Mouse (Mus musculus) MEL (cell line): ENCODE measurements around the gene Treml2. TPM values are rescaled to one million over a fixed set of nuclear protein-coding genes. Genes with fewer than 3 reads are reported as not detected.

Experiments used
- DNase-seq: peaks from one replicate; pipeline ENCODE4 v3.0.0; 2011; ENCODE audit warnings: low read depth, low spot score
- H3K27ac ChIP-seq: 2 replicates; pipeline ENCODE4 v1.5.1; 2012; ENCODE audit warnings: low read depth, mild to moderate bottlenecking, control low read depth, low read length, moderate library complexity; ENCODE audit not compliant: control insufficient read depth
- H3K27me3 ChIP-seq, 2 experiments: fragments of 150-350 bp in 1 of 2; sonication (generic) in 1 of 2; 2 replicates each; pipeline ENCODE4 v1.6.1; 2012; ENCODE audit warnings: low read length in 2 of 2, mild to moderate bottlenecking in 2 of 2, improper control_type of control experiment in 1 of 2, moderate library complexity in 1 of 2; ENCODE audit not compliant: insufficient read depth in 2 of 2, control insufficient read depth in 1 of 2
- H3K36me3 ChIP-seq, 2 experiments: 2 replicates each; pipeline ENCODE4 v1.6.1; 2012 to 2014; ENCODE audit warnings: low read length in 2 of 2, improper control_type of control experiment in 1 of 2, inconsistent platforms in 1 of 2, mild to moderate bottlenecking in 1 of 2; ENCODE audit not compliant: insufficient read depth in 2 of 2, control insufficient read depth in 1 of 2
- H3K4me1 ChIP-seq, 2 experiments: fragments of 150-350 bp in 1 of 2; sonication (generic) in 1 of 2; 2 replicates each; pipeline ENCODE4 v1.6.1; 2012; ENCODE audit warnings: low read length in 2 of 2, improper control_type of control experiment in 1 of 2, mild to moderate bottlenecking in 1 of 2; ENCODE audit not compliant: insufficient read depth in 2 of 2, control insufficient read depth in 1 of 2
- H3K4me3 ChIP-seq, 2 experiments: fragments of 150-350 bp in 1 of 2; sonication (generic) in 1 of 2; 2 replicates each; pipeline ENCODE4 v1.5.1; 2012; ENCODE audit warnings: low read depth in 2 of 2, low read length in 2 of 2, mild to moderate bottlenecking in 2 of 2, moderate library complexity in 2 of 2, control low read depth in 1 of 2, improper control_type of control experiment in 1 of 2; ENCODE audit not compliant: control insufficient read depth in 1 of 2, insufficient read depth in 1 of 2
- H3K79me2 ChIP-seq: 2 replicates; pipeline ENCODE4 v1.6.1; 2012; ENCODE audit warnings: mild to moderate bottlenecking, low read length, moderate library complexity; ENCODE audit not compliant: control insufficient read depth, poor library complexity, insufficient read depth
- H3K9ac ChIP-seq: 2 replicates; pipeline ENCODE4 v1.6.1; 2012; ENCODE audit warnings: low read depth, mild to moderate bottlenecking, control low read depth, low read length, moderate library complexity; ENCODE audit not compliant: control insufficient read depth, poor library complexity, severe bottlenecking
- H3K9me3 ChIP-seq: fragments of 150-350 bp; sonication (generic); replicated peaks from 2 replicates; pipeline ENCODE4 v1.6.1; 2012; ENCODE audit warnings: mild to moderate bottlenecking, low read length, improper control_type of control experiment, moderate library complexity; ENCODE audit not compliant: insufficient read depth
- BHLHE40 ChIP-seq: IDR thresholded peaks from 2 replicates; pipeline ENCODE4 v1.6.1; 2012; ENCODE audit warnings: low read depth, mild to moderate bottlenecking, inconsistent platforms, low read length, improper control_type of control experiment, borderline replicate concordance
- CHD1 ChIP-seq: IDR thresholded peaks from 2 replicates; pipeline ENCODE4 v1.6.1; 2012; ENCODE audit warnings: low read depth, mild to moderate bottlenecking, inconsistent platforms, low read length, improper control_type of control experiment
- CHD2 ChIP-seq: IDR thresholded peaks from 2 replicates; pipeline ENCODE4 v1.6.1; 2011; ENCODE audit warnings: low read length, improper control_type of control experiment
- CTCF ChIP-seq, 3 experiments: IDR thresholded peaks in 2 of 3; conservative IDR thresholded peaks in 1 of 3; 2 replicates each; pipeline ENCODE4 v1.5.1; 2011 to 2012; ENCODE audit warnings: low read length in 3 of 3, low read depth in 2 of 3, mild to moderate bottlenecking in 2 of 3, improper control_type of control experiment in 1 of 3, inconsistent platforms in 1 of 3, mixed read lengths in 1 of 3, moderate library complexity in 1 of 3; ENCODE audit not compliant: control insufficient read depth in 1 of 3, insufficient read depth in 1 of 3, poor library complexity in 1 of 3, severe bottlenecking in 1 of 3
- ELF1 ChIP-seq: IDR thresholded peaks from 2 replicates; pipeline ENCODE4 v1.6.1; 2014; ENCODE audit warnings: low read depth, mild to moderate bottlenecking, inconsistent platforms, low read length, improper control_type of control experiment, moderate library complexity
- EP300 ChIP-seq, 2 experiments: IDR thresholded peaks; 2 replicates each; pipeline ENCODE4 v1.6.1; 2011; ENCODE audit warnings: improper control_type of control experiment in 2 of 2, low read length in 2 of 2, low read depth in 1 of 2, mild to moderate bottlenecking in 1 of 2
- ETS1 ChIP-seq: IDR thresholded peaks from 2 replicates; pipeline ENCODE4 v1.6.1; 2012; ENCODE audit warnings: low read depth, mild to moderate bottlenecking, inconsistent platforms, low read length, improper control_type of control experiment, moderate library complexity
- GATA1 ChIP-seq: IDR thresholded peaks from 2 replicates; pipeline ENCODE4 v1.6.1; 2011; ENCODE audit warnings: low read depth, low read length, improper control_type of control experiment
- HCFC1 ChIP-seq: IDR thresholded peaks from 2 replicates; pipeline ENCODE4 v1.6.1; 2012; ENCODE audit warnings: low read depth, mild to moderate bottlenecking, inconsistent platforms, low read length, improper control_type of control experiment, moderate library complexity
- KAT2A ChIP-seq: conservative IDR thresholded peaks from 2 replicates; pipeline ENCODE4 v1.6.1; 2012; ENCODE audit warnings: low read depth, low read length, improper control_type of control experiment, inconsistent platforms
- MAFK ChIP-seq: IDR thresholded peaks from 2 replicates; pipeline ENCODE4 v1.6.1; 2011; ENCODE audit warnings: low read depth, mild to moderate bottlenecking, low read length, improper control_type of control experiment, borderline replicate concordance
- MAX ChIP-seq: IDR thresholded peaks from 2 replicates; pipeline ENCODE4 v1.6.1; 2011; ENCODE audit warnings: low read length, improper control_type of control experiment
- MEF2A ChIP-seq: IDR thresholded peaks from 2 replicates; pipeline ENCODE4 v1.6.1; 2014; ENCODE audit warnings: low read depth, mild to moderate bottlenecking, inconsistent platforms, low read length, improper control_type of control experiment; ENCODE audit not compliant: poor library complexity, insufficient replicate concordance, severe bottlenecking; ENCODE audit errors: extremely low read depth
- MXI1 ChIP-seq: IDR thresholded peaks from 2 replicates; pipeline ENCODE4 v1.6.1; 2011; ENCODE audit warnings: mild to moderate bottlenecking, low read depth, low read length, improper control_type of control experiment
- MYB ChIP-seq: IDR thresholded peaks from 2 replicates; pipeline ENCODE4 v1.6.1; 2011; ENCODE audit warnings: mild to moderate bottlenecking, low read depth, low read length, improper control_type of control experiment
- MYC ChIP-seq: IDR thresholded peaks from 2 replicates; pipeline ENCODE4 v1.6.1; 2011; ENCODE audit warnings: low read depth, mild to moderate bottlenecking, low read length, improper control_type of control experiment, moderate library complexity
- NELFE ChIP-seq: IDR thresholded peaks from 2 replicates; pipeline ENCODE4 v1.6.1; 2011; ENCODE audit warnings: low read depth, low read length, improper control_type of control experiment
- NRF1 ChIP-seq: IDR thresholded peaks from 2 replicates; pipeline ENCODE4 v1.6.1; 2014; ENCODE audit warnings: low read depth, mild to moderate bottlenecking, inconsistent platforms, low read length, improper control_type of control experiment, moderate library complexity; ENCODE audit not compliant: poor library complexity, insufficient read depth, severe bottlenecking
- POLR2AphosphoS2 ChIP-seq: IDR thresholded peaks from 2 replicates; pipeline ENCODE4 v1.6.1; 2011; ENCODE audit warnings: low read length, improper control_type of control experiment
- POLR2AphosphoS5 ChIP-seq: IDR thresholded peaks from 2 replicates; pipeline ENCODE4 v1.6.1; 2012; ENCODE audit warnings: low read depth, borderline replicate concordance, mild to moderate bottlenecking, inconsistent platforms, low read length, moderate library complexity, mixed read lengths
- RAD21 ChIP-seq: IDR thresholded peaks from 2 replicates; pipeline ENCODE4 v1.6.1; 2011; ENCODE audit warnings: mild to moderate bottlenecking, low read depth, low read length, improper control_type of control experiment
- RCOR1 ChIP-seq: IDR thresholded peaks from 2 replicates; pipeline ENCODE4 v1.6.1; 2012; ENCODE audit warnings: low read depth, mild to moderate bottlenecking, inconsistent platforms, low read length, improper control_type of control experiment
- SIN3A ChIP-seq: IDR thresholded peaks from 2 replicates; pipeline ENCODE4 v1.6.1; 2012; ENCODE audit warnings: low read length, improper control_type of control experiment, inconsistent platforms
- SMC3 ChIP-seq: IDR thresholded peaks from 2 replicates; pipeline ENCODE4 v1.6.1; 2011; ENCODE audit warnings: low read depth, low read length, improper control_type of control experiment
- TAL1 ChIP-seq: IDR thresholded peaks from 2 replicates; pipeline ENCODE4 v1.6.1; 2012; ENCODE audit warnings: mild to moderate bottlenecking, inconsistent platforms, low read length, moderate library complexity, mixed read lengths
- TBP ChIP-seq: IDR thresholded peaks from 2 replicates; pipeline ENCODE4 v1.8.0; 2011; ENCODE audit warnings: low read depth, low read length, improper control_type of control experiment
- TCF12 ChIP-seq: IDR thresholded peaks from 2 replicates; pipeline ENCODE4 v1.6.1; 2014; ENCODE audit warnings: low read depth, mild to moderate bottlenecking, inconsistent platforms, low read length, improper control_type of control experiment, moderate library complexity
- UBTF ChIP-seq: IDR thresholded peaks from 2 replicates; pipeline ENCODE4 v1.6.1; 2012; ENCODE audit warnings: low read depth, mild to moderate bottlenecking, inconsistent platforms, low read length, improper control_type of control experiment, moderate library complexity, borderline replicate concordance; ENCODE audit not compliant: insufficient read depth
- USF1 ChIP-seq: IDR thresholded peaks from 2 replicates; pipeline ENCODE4 v1.6.1; 2014; ENCODE audit warnings: low read depth, mild to moderate bottlenecking, inconsistent platforms, low read length, improper control_type of control experiment, moderate library complexity
- USF2 ChIP-seq, 2 experiments: IDR thresholded peaks; 2 replicates each; pipeline ENCODE4 v1.6.1; 2011 to 2012; ENCODE audit warnings: improper control_type of control experiment in 2 of 2, low read length in 2 of 2, borderline replicate concordance in 1 of 2, inconsistent platforms in 1 of 2, low read depth in 1 of 2, mild to moderate bottlenecking in 1 of 2; ENCODE audit not compliant: insufficient read depth in 1 of 2
- ZKSCAN1 ChIP-seq: IDR thresholded peaks from 2 replicates; pipeline ENCODE4 v1.6.1; 2012; ENCODE audit warnings: low read depth, mild to moderate bottlenecking, inconsistent platforms, low read length, improper control_type of control experiment, moderate library complexity
- ZMIZ1 ChIP-seq: IDR thresholded peaks from 2 replicates; pipeline ENCODE4 v1.6.1; 2012; ENCODE audit warnings: low read depth, mild to moderate bottlenecking, inconsistent platforms, low read length, improper control_type of control experiment, moderate library complexity
- ZNF384 ChIP-seq: IDR thresholded peaks from 2 replicates; pipeline ENCODE4 v1.6.1; 2012; ENCODE audit warnings: low read depth, mild to moderate bottlenecking, inconsistent platforms, low read length, improper control_type of control experiment
- polyA plus RNA-seq, 2 experiments: library from polyadenylated mRNA; stranded (reverse) in 1 of 2; unstranded in 1 of 2; fragments of >175 nt in 1 of 2; fragments of >200 nt in 1 of 2; gene quantifications; 2 replicates each; pipeline versions ENCODE4 v1.2.1 to v1.2.4; 2012; ENCODE audit warnings: low replicate concordance in 2 of 2, low read depth in 1 of 2; ENCODE audit not compliant: insufficient read length in 2 of 2, insufficient read depth in 1 of 2, missing spikeins in 1 of 2
- total RNA-seq: library from RNA; depleted of rRNA; stranded (reverse); fragments of 300-350 nt; gene quantifications from 2 replicates; pipeline ENCODE4 v1.2.3, GENCODE M21; 2012

The Treml2 gene
- total and polyA plus RNA-seq, 3 experiments = 27.7 to 52.7 TPM; not detected in 1

- H3K79me2 ChIP-seq = no peaks in the 10 kb centered on the region
- no peak overlapping the region for H3K27ac ChIP-seq
- H3K9me3 ChIP-seq = no peaks in the 10 kb centered on the region
- no peak for DNase-seq
- no peak for TF ChIP-seq ZMIZ1
- peak; percentile 69 for TF ChIP-seq SIN3A
- TF ChIP-seq UBTF = no peak
- TF ChIP-seq POLR2AphosphoS2 = no peak
- TF ChIP-seq CHD2 = no peak
- no peak for TF ChIP-seq TBP
- TF ChIP-seq BHLHE40 = peak; percentile 89
- TF ChIP-seq USF1 = no peak
- peak; percentile 92 for TF ChIP-seq GATA1
- TF ChIP-seq ZNF384 = peak; percentile 67
- peak; percentile 91 for TF ChIP-seq TCF12
- no peak for TF ChIP-seq MAX
- TF ChIP-seq TAL1 = no peak
- TF ChIP-seq NELFE = no peak
- TF ChIP-seq HCFC1 = no peak
- TF ChIP-seq CTCF (IDR thresholded peaks at IDR 0.05 in 2 of 3, conservative IDR thresholded peaks at IDR 0.05 in 1 of 3; ENCODE audit: control insufficient read depth in 1 of 3, insufficient read depth in 1 of 3, low read depth in 2 of 3, low read length in 3 of 3, poor library complexity in 1 of 3, severe bottlenecking in 1 of 3) = no peak
- no peak for TF ChIP-seq MYB
- TF ChIP-seq MEF2A = no peak
- TF ChIP-seq KAT2A = no peak
- no peak for TF ChIP-seq CHD1
- no peak for TF ChIP-seq SMC3
- no peak for TF ChIP-seq MAFK
- peak; percentile 82 to 84 for TF ChIP-seq EP300 (IDR thresholded peaks at IDR 0.05; ENCODE audit: low read depth in 1 of 2, low read length in 2 of 2)
- TF ChIP-seq RAD21 = no peak
- peak; percentile 67; the same call in 1 of the 2 replicates for TF ChIP-seq MXI1
- no peak for TF ChIP-seq POLR2AphosphoS5
- TF ChIP-seq ETS1 = peak; percentile 73
- TF ChIP-seq ZKSCAN1 = no peak
- no peak for TF ChIP-seq NRF1
- no peak for TF ChIP-seq USF2 (IDR thresholded peaks at IDR 0.05; ENCODE audit: borderline replicate concordance in 1 of 2, insufficient read depth in 1 of 2, low read depth in 1 of 2, low read length in 2 of 2)
- no peak for TF ChIP-seq MYC
- TF ChIP-seq RCOR1 = 0 out of 2 replicates have a peak, but pooled peaks have one; percentile 57
- no peak for TF ChIP-seq ELF1
- H3K4me3 ChIP-seq = no peak overlapping the region
- peaks cover 0 to 15% of the 10 kb centered on the region in 2 experiments; a peak in 2 of 4 replicates for H3K36me3 ChIP-seq
- no peaks in the 10 kb centered on the region for H3K27me3 ChIP-seq
- H3K9ac ChIP-seq = no peak overlapping the region
- peaks cover 12 to 26% of the 10 kb centered on the region in 2 experiments for H3K4me1 ChIP-seq
Observed at GRCm38 (mm10) chr17:48321279-48321678, 22.0 kb downstream of the Treml2 start.
